ENCODE assay signal across 27 mouse cellular contexts in the genomic region with DNA sequence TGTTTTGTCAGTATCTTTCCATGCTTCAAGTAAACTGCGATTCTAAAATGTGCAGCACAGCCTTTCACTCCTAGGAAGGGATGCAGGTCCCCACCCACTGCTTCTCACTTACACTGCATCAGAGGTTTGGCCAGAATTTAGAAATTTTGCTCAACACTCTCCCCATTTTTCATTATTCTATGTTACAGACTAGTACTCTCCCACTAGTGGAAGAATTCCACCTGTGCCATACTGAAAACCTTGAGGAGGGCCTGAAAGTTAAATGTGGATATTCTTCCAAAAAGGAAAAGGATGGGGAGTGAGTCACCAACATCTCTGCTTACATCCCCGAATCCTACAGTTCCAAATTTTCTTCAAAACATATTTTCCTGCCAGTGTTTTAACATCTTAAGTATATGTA.
DNase-seq lines count a peak whose midpoint lies in the region; ATAC-seq lines count a peak whose summit lies in the region.
"Had no signal": no experiment of that assay in that cellular context is flagged by ENCODE, and none has a peak within 500 bp of the region (broad histone marks: within the 10 kb centered on the region; RNA-seq: fewer than 3 reads in every experiment).

No protein-coding gene starts in this region.

- H3K27ac ChIP-seq in forebrain, embryonic 15.5 days (replicated peaks), result peak overlapping the region; percentile 62; the same call in 1 of the 2 replicates
- no peak overlapping the region for H3K27ac ChIP-seq in forebrain, embryonic 10.5 days
- H3K27ac ChIP-seq: embryonic facial prominence, embryonic 12.5 days; embryonic facial prominence, embryonic 15.5 days; forebrain, embryonic 12.5 days; heart, embryonic 15.5 days; hindbrain, embryonic 10.5 days; hindbrain, embryonic 13.5 days; intestine, embryonic 15.5 days had no signal

- H3K9ac ChIP-seq in forebrain, embryonic 15.5 days (replicated peaks), result no peak overlapping the region
- H3K9ac ChIP-seq: embryonic facial prominence, embryonic 12.5 days; embryonic facial prominence, embryonic 15.5 days; forebrain, embryonic 12.5 days; heart, embryonic 12.5 days; heart, embryonic 15.5 days; hindbrain, embryonic 13.5 days; intestine, embryonic 15.5 days had no signal

- no peak overlapping the region for H3K4me2 ChIP-seq in forebrain, embryonic 15.5 days (replicated peaks)
- H3K4me2 ChIP-seq: embryonic facial prominence, embryonic 12.5 days; embryonic facial prominence, embryonic 15.5 days; forebrain, embryonic 12.5 days; heart, embryonic 12.5 days; heart, embryonic 15.5 days; hindbrain, embryonic 13.5 days; intestine, embryonic 15.5 days had no signal

- DNase-seq in forebrain, embryonic 10.5 days (ENCODE audit: extremely low spot score, low spot score), result no peak
- DNase-seq in frontal cortex, postnatal 25 days (ENCODE audit: low spot score in 2 of 2), result no peak
- peak; percentile 30 for DNase-seq in right cerebral cortex, postnatal 25 days
- no peak for DNase-seq in right cerebral cortex, postnatal 4 days
- no peak for DNase-seq in neural tube, embryonic 10.5 days (ENCODE audit: extremely low spot score, low spot score)
- no peak for DNase-seq in testis, postnatal 10 days (ENCODE audit: low spot score)
- DNase-seq: adrenal gland, adult 8-10 months; adrenal gland, postnatal 25 days; cerebellum, adult 18-20 months; cerebellum, adult 9-10 months; cerebellum, postnatal 14 days; gastrocnemius, postnatal 14 days; heart, adult 11 months; heart, postnatal 10 days; heart, postnatal 36 days had no signal

- H3K9me3 ChIP-seq in forebrain, embryonic 15.5 days, result no peaks in the 10 kb centered on the region
- H3K9me3 ChIP-seq in forebrain, embryonic 10.5 days, result no peaks in the 10 kb centered on the region
- H3K9me3 ChIP-seq: embryonic facial prominence, embryonic 12.5 days; embryonic facial prominence, embryonic 15.5 days; forebrain, embryonic 12.5 days; heart, embryonic 12.5 days; heart, embryonic 15.5 days; hindbrain, embryonic 10.5 days; hindbrain, embryonic 13.5 days; intestine, embryonic 15.5 days had no signal

- H3K36me3 ChIP-seq in forebrain, embryonic 15.5 days, result no peaks in the 10 kb centered on the region
- no peaks in the 10 kb centered on the region for H3K36me3 ChIP-seq in forebrain, embryonic 10.5 days (replicated peaks)
- H3K36me3 ChIP-seq: embryonic facial prominence, embryonic 12.5 days; embryonic facial prominence, embryonic 15.5 days; forebrain, embryonic 12.5 days; heart, embryonic 12.5 days; heart, embryonic 15.5 days; hindbrain, embryonic 10.5 days; hindbrain, embryonic 13.5 days; intestine, embryonic 15.5 days had no signal

- 0 out of 2 replicates have a peak, but pooled peaks cover 6% of the 10 kb centered on the region for H3K4me1 ChIP-seq in forebrain, embryonic 15.5 days
- H3K4me1 ChIP-seq in forebrain, embryonic 10.5 days, result no peaks in the 10 kb centered on the region
- H3K4me1 ChIP-seq: embryonic facial prominence, embryonic 12.5 days; embryonic facial prominence, embryonic 15.5 days; forebrain, embryonic 12.5 days; heart, embryonic 12.5 days; heart, embryonic 15.5 days; hindbrain, embryonic 10.5 days; hindbrain, embryonic 13.5 days; intestine, embryonic 15.5 days had no signal

- H3K4me3 ChIP-seq in forebrain, embryonic 15.5 days, result no peak overlapping the region
- no peak overlapping the region for H3K4me3 ChIP-seq in forebrain, embryonic 10.5 days
- H3K4me3 ChIP-seq: embryonic facial prominence, embryonic 12.5 days; embryonic facial prominence, embryonic 15.5 days; forebrain, embryonic 12.5 days; heart, embryonic 12.5 days; heart, embryonic 15.5 days; hindbrain, embryonic 10.5 days; hindbrain, embryonic 13.5 days; intestine, embryonic 15.5 days had no signal

- H3K27me3 ChIP-seq in forebrain, embryonic 15.5 days, result no peaks in the 10 kb centered on the region
- H3K27me3 ChIP-seq in forebrain, embryonic 10.5 days (ENCODE audit: poor library complexity, severe bottlenecking), result no peaks in the 10 kb centered on the region
- H3K27me3 ChIP-seq: embryonic facial prominence, embryonic 12.5 days; embryonic facial prominence, embryonic 15.5 days; forebrain, embryonic 12.5 days; heart, embryonic 12.5 days; heart, embryonic 15.5 days; hindbrain, embryonic 13.5 days; intestine, embryonic 15.5 days had no signal

- 76% methylated on average over 2 of the region's 2 CpGs for WGBS in forebrain, embryonic 15.5 days
- 83% methylated on average over 2 of the region's 2 CpGs for WGBS in forebrain, embryonic 10.5 days

- no peak for ATAC-seq in forebrain, embryonic 15.5 days (replicated peaks)
- ATAC-seq in frontal cortex, adult (ENCODE audit: low TSS enrichment), result peak; percentile 76
- ATAC-seq: activated CD4-positive, CD25-positive, alpha-beta regulatory T cell, adult 4 months; hindbrain, embryonic 16.5 days; intestine, embryonic 15.5 days had no signal
